Mouse (Mus musculus) MEL (cell line): ENCODE results near the gene Zfp536.

ENCODE experiments used
- CTCF ChIP-seq, 3 experiments: IDR thresholded peaks in 2 of 3; conservative IDR thresholded peaks in 1 of 3; 2 replicates each; pipeline ENCODE4 v1.5.1; 2011 to 2012; ENCODE audit warnings: low read length in 3 of 3, low read depth in 2 of 3, mild to moderate bottlenecking in 2 of 3, improper control_type of control experiment in 1 of 3, inconsistent platforms in 1 of 3, mixed read lengths in 1 of 3, moderate library complexity in 1 of 3; ENCODE audit not compliant: control insufficient read depth in 1 of 3, insufficient read depth in 1 of 3, poor library complexity in 1 of 3, severe bottlenecking in 1 of 3
- ELF1 ChIP-seq: IDR thresholded peaks from 2 replicates; pipeline ENCODE4 v1.6.1; 2014; ENCODE audit warnings: low read depth, mild to moderate bottlenecking, inconsistent platforms, low read length, improper control_type of control experiment, moderate library complexity
- EP300 ChIP-seq, 2 experiments: IDR thresholded peaks; 2 replicates each; pipeline ENCODE4 v1.6.1; 2011; ENCODE audit warnings: improper control_type of control experiment in 2 of 2, low read length in 2 of 2, low read depth in 1 of 2, mild to moderate bottlenecking in 1 of 2
- HCFC1 ChIP-seq: IDR thresholded peaks from 2 replicates; pipeline ENCODE4 v1.6.1; 2012; ENCODE audit warnings: low read depth, mild to moderate bottlenecking, inconsistent platforms, low read length, improper control_type of control experiment, moderate library complexity
- MAFK ChIP-seq: IDR thresholded peaks from 2 replicates; pipeline ENCODE4 v1.6.1; 2011; ENCODE audit warnings: low read depth, mild to moderate bottlenecking, low read length, improper control_type of control experiment, borderline replicate concordance
- MAX ChIP-seq: IDR thresholded peaks from 2 replicates; pipeline ENCODE4 v1.6.1; 2011; ENCODE audit warnings: low read length, improper control_type of control experiment
- POLR2A ChIP-seq, 2 experiments: IDR thresholded peaks; 2 replicates each; pipeline ENCODE4 v1.6.1; 2011 to 2012; ENCODE audit warnings: low read length in 2 of 2, mild to moderate bottlenecking in 2 of 2, control low read depth in 1 of 2, improper control_type of control experiment in 1 of 2, low read depth in 1 of 2, moderate library complexity in 1 of 2; ENCODE audit not compliant: control insufficient read depth in 1 of 2, insufficient read depth in 1 of 2, poor library complexity in 1 of 2
- RCOR1 ChIP-seq: IDR thresholded peaks from 2 replicates; pipeline ENCODE4 v1.6.1; 2012; ENCODE audit warnings: low read depth, mild to moderate bottlenecking, inconsistent platforms, low read length, improper control_type of control experiment
- SIN3A ChIP-seq: IDR thresholded peaks from 2 replicates; pipeline ENCODE4 v1.6.1; 2012; ENCODE audit warnings: low read length, improper control_type of control experiment, inconsistent platforms
- SMC3 ChIP-seq: IDR thresholded peaks from 2 replicates; pipeline ENCODE4 v1.6.1; 2011; ENCODE audit warnings: low read depth, low read length, improper control_type of control experiment
- TAL1 ChIP-seq: IDR thresholded peaks from 2 replicates; pipeline ENCODE4 v1.6.1; 2012; ENCODE audit warnings: mild to moderate bottlenecking, inconsistent platforms, low read length, moderate library complexity, mixed read lengths

- TF ChIP-seq MAX (no peak), MAFK (no peak), EP300 (IDR thresholded peaks at IDR 0.05; ENCODE audit: low read depth in 1 of 2, low read length in 2 of 2) (no peak), CTCF (IDR thresholded peaks at IDR 0.05 in 2 of 3, conservative IDR thresholded peaks at IDR 0.05 in 1 of 3; ENCODE audit: control insufficient read depth in 1 of 3, insufficient read depth in 1 of 3, low read depth in 2 of 3, low read length in 3 of 3, poor library complexity in 1 of 3, severe bottlenecking in 1 of 3) (no peak), POLR2A (IDR thresholded peaks at IDR 0.05; ENCODE audit: control insufficient read depth in 1 of 2, insufficient read depth in 1 of 2, low read depth in 1 of 2, low read length in 2 of 2, poor library complexity in 1 of 2) (no peak), RCOR1 (no peak), TAL1 (no peak), ELF1 (no peak), SMC3 (no peak), SIN3A (no peak), HCFC1 (no peak)
Measured at GRCm38 (mm10) chr7:37723191-37723592, 50.2 kb downstream of the Zfp536 start.
